Mouse (Mus musculus) gastrocnemius, postnatal 14 days (tissue): ENCODE results near the gene Olfr466. TPM values are rescaled to one million over a fixed set of nuclear protein-coding genes. Genes with fewer than 3 reads are reported as not detected.

ENCODE experiments used
- DNase-seq: peaks from one replicate; pipeline ENCODE4 v3.0.0; 2021; ENCODE audit warnings: mixed read lengths
- intact Hi-C: fragments of 180-260 bp; cut with DNase I; formaldehyde crosslinking; loops from one replicate; pipeline ENCODE4 v1.15.1; 2025; ENCODE audit warnings: low total_unique reads
- long read RNA-seq, 2 experiments: library from polyadenylated mRNA; stranded (forward); transcript quantifications; one replicate each; pipeline ENCODE4 v2.0.0; 2021
- total RNA-seq, 2 experiments: library from RNA; stranded (reverse); gene quantifications; 2 replicates each; pipeline ENCODE4 v1.2.3; 2021

The Olfr466 gene
- total RNA-seq = not detected
- long read RNA-seq, experiment 1 = 0 reads
- long read RNA-seq, experiment 2 = 0 reads

GRCm38 (mm10) chr13:65149940-65150339 is at the start of gene Olfr466:
Gene Olfr466 (plus strand): TSS chr13:65150240.
- intact Hi-C loops = no loop called here
- DNase-seq = no peak

- intact Hi-C loops = no loop called here
Observed at GRCm38 (mm10) chr13:65100678-65101077, 49.4 kb upstream of the Olfr466 start.

GRCm38 (mm10) chr13:65101232-65101631 is 48.8 kb upstream of the Olfr466 start:
- no peak for DNase-seq
- intact Hi-C loops = no loop called here

More at GRCm38 (mm10) chr13:65100678-65101077, 49.4 kb upstream of the Olfr466 start:
- DNase-seq = no peak

- DNase-seq = no peak
- intact Hi-C loops = no loop called here
Observed at GRCm38 (mm10) chr13:65111961-65112360, 38.1 kb upstream of the Olfr466 start.

GRCm38 (mm10) chr13:65112459-65113110 is 37.5 kb upstream of the Olfr466 start, which contains the start of gene Mfsd14b:
Gene Mfsd14b (minus strand): TSS chr13:65112975.
- intact Hi-C loops = no loop called here

GRCm38 (mm10) chr13:65113239-65113638 is 36.8 kb upstream of the Olfr466 start:
- intact Hi-C loops = no loop called here
- DNase-seq = no peak

More at GRCm38 (mm10) chr13:65112459-65113110, 37.5 kb upstream of the Olfr466 start, which contains the start of gene Mfsd14b:
- peak; percentile 84 for DNase-seq

- no peak for DNase-seq
- intact Hi-C loops = no loop called here
Observed at GRCm38 (mm10) chr13:65120984-65121383, 29.1 kb upstream of the Olfr466 start.

GRCm38 (mm10) chr13:65122111-65122510 is 27.9 kb upstream of the Olfr466 start:
- no peak for DNase-seq
- intact Hi-C loops = no loop called here

GRCm38 (mm10) chr13:65127063-65127847 is 22.8 kb upstream of the Olfr466 start:
- intact Hi-C loops = no loop called here

GRCm38 (mm10) chr13:65137789-65138188 is 12.3 kb upstream of the Olfr466 start, which contains the start of gene Olfr465-ps1:
Gene Olfr465-ps1 (plus strand): TSS chr13:65138089.
- no peak for DNase-seq
- intact Hi-C loops = no loop called here

More at GRCm38 (mm10) chr13:65127063-65127847, 22.8 kb upstream of the Olfr466 start:
- DNase-seq = no peak

GRCm38 (mm10) chr13:65174102-65174501 is 24.1 kb downstream of the Olfr466 start:
- no peak for DNase-seq
- intact Hi-C loops = no loop called here

- DNase-seq = peak; percentile 4
- intact Hi-C loops = loop anchor here (5.0 kb wide), 1 partner anchor 136 kb away; no protein-coding TSS in a partner anchor
Observed at GRCm38 (mm10) chr13:65175734-65176471, 25.9 kb downstream of the Olfr466 start.

GRCm38 (mm10) chr13:65176472-65177091 is 26.5 kb downstream of the Olfr466 start:
- DNase-seq = peak; percentile 2
- intact Hi-C loops = loop anchor here (5.0 kb wide), 1 partner anchor 136 kb away; no protein-coding TSS in a partner anchor

GRCm38 (mm10) chr13:65200667-65201066 is 50.6 kb downstream of the Olfr466 start:
- no peak for DNase-seq
- intact Hi-C loops = no loop called here

Other genes with a start within 250 kb of the Olfr466 start
- gene Cntnap3, start 246.3 kb upstream of the Olfr466 start, total RNA-seq = not detected
- gene Spata31, start 232.8 kb upstream of the Olfr466 start, total RNA-seq = not detected
- gene Spata31d1c, start 117.2 kb upstream of the Olfr466 start, total RNA-seq = not detected
- gene Prss47, start 97.5 kb upstream of the Olfr466 start, total RNA-seq = not detected
- gene Mfsd14b, start 37.3 kb upstream of the Olfr466 start, total RNA-seq = 10 to 100 TPM; 10.5 TPM
- not detected for gene Olfr465-ps1, start 12.2 kb upstream of the Olfr466 start, total RNA-seq
- not detected for gene Nlrp4f, start 55.7 kb downstream of the Olfr466 start, total RNA-seq
- not detected for gene Gm10775, start 109.3 kb downstream of the Olfr466 start, total RNA-seq
- 10 to 100 TPM in 1 of 2 experiments, 1 to 10 TPM in 1; 9.2 to 10.3 TPM for gene Zfp369, start 128.6 kb downstream of the Olfr466 start, total RNA-seq